Mouse (Mus musculus) megakaryocyte-erythroid progenitor cell, adult 5-6 weeks (primary cell): ENCODE measurements around the gene Pnmal1. TPM values are rescaled to one million over a fixed set of nuclear protein-coding genes. Genes with fewer than 3 reads are reported as not detected.

Experiments
- total RNA-seq, 2 experiments: library from RNA; stranded (forward) in 1 of 2; stranded (reverse) in 1 of 2; fragments of 200-1000, 215-1000 nt in 1 of 2; fragments of >200 nt in 1 of 2; fragmentation: Nextera tagmentation in 1 of 2; gene quantifications; 2 replicates each; pipeline ENCODE4 v1.2.3; 2014 to 2017

Gene Pnmal1
- total RNA-seq, 2 experiments from 2014 or later = not detected

Other genes starting within 250 kb of the Pnmal1 start
- gene Ceacam9, start 237.8 kb upstream of the Pnmal1 start, total RNA-seq (2014; fragmentation: Nextera tagmentation) = not detected in 2 replicates
- not detected in 2 replicates for gene Ceacam9, start 237.8 kb upstream of the Pnmal1 start, total RNA-seq (2017)
- gene Ap2s1, start 221.3 kb upstream of the Pnmal1 start, total RNA-seq (2014; fragmentation: Nextera tagmentation) = 138 and 161 TPM in 2 replicates
- 55.7 and 62.9 TPM in 2 replicates for gene Ap2s1, start 221.3 kb upstream of the Pnmal1 start, total RNA-seq (2017)
- 102 and 107 TPM in 2 replicates for gene Slc1a5, start 178.3 kb upstream of the Pnmal1 start, total RNA-seq (2014; fragmentation: Nextera tagmentation)
- gene Slc1a5, start 178.3 kb upstream of the Pnmal1 start, total RNA-seq (2017) = 31.8 and 36.1 TPM in 2 replicates
- gene Strn4, start 143.8 kb upstream of the Pnmal1 start, total RNA-seq (2014; fragmentation: Nextera tagmentation) = 62.0 and 66.6 TPM in 2 replicates
- gene Strn4, start 143.8 kb upstream of the Pnmal1 start, total RNA-seq (2017) = 63.9 and 71.1 TPM in 2 replicates
- 14.4 and 21.5 TPM in 2 replicates for gene Fkrp, start 142.9 kb upstream of the Pnmal1 start, total RNA-seq (2014; fragmentation: Nextera tagmentation)
- 8.9 and 15.8 TPM in 2 replicates for gene Fkrp, start 142.9 kb upstream of the Pnmal1 start, total RNA-seq (2017)
- gene Prkd2, start 116.8 kb upstream of the Pnmal1 start, total RNA-seq (2014; fragmentation: Nextera tagmentation) = 14.2 and 19.8 TPM in 2 replicates
- gene Prkd2, start 116.8 kb upstream of the Pnmal1 start, total RNA-seq (2017) = 5.2 and 14.9 TPM in 2 replicates
- gene Dact3, start 84.4 kb upstream of the Pnmal1 start, total RNA-seq (2014; fragmentation: Nextera tagmentation) = 0.27 TPM in 1 of 2 replicates, not detected in the other
- gene Dact3, start 84.4 kb upstream of the Pnmal1 start, total RNA-seq (2017) = 0.75 TPM in 1 of 2 replicates, not detected in the other
- gene Gng8, start 67.9 kb upstream of the Pnmal1 start, total RNA-seq (2014; fragmentation: Nextera tagmentation) = not detected in 2 replicates
- gene Gng8, start 67.9 kb upstream of the Pnmal1 start, total RNA-seq (2017) = 2.6 TPM in 1 of 2 replicates, not detected in the other
- gene Ptgir, start 53.2 kb upstream of the Pnmal1 start, total RNA-seq (2014; fragmentation: Nextera tagmentation) = not detected in 2 replicates
- not detected in 2 replicates for gene Ptgir, start 53.2 kb upstream of the Pnmal1 start, total RNA-seq (2017)
- 291 and 377 TPM in 2 replicates for gene Calm3, start 35.6 kb upstream of the Pnmal1 start, total RNA-seq (2014; fragmentation: Nextera tagmentation)
- 512 and 515 TPM in 2 replicates for gene Calm3, start 35.6 kb upstream of the Pnmal1 start, total RNA-seq (2017)
- gene Pnmal2, start 15.0 kb upstream of the Pnmal1 start, total RNA-seq (2014; fragmentation: Nextera tagmentation) = not detected in 2 replicates
- gene Pnmal2, start 15.0 kb upstream of the Pnmal1 start, total RNA-seq (2017) = not detected in 2 replicates
- 0.28 and 0.35 TPM in 2 replicates for gene Gm42372, start 23.4 kb downstream of the Pnmal1 start, total RNA-seq (2014; fragmentation: Nextera tagmentation)
- not detected in 2 replicates for gene Gm42372, start 23.4 kb downstream of the Pnmal1 start, total RNA-seq (2017)
- 0.79 and 2.7 TPM in 2 replicates for gene Ccdc8, start 33.0 kb downstream of the Pnmal1 start, total RNA-seq (2014; fragmentation: Nextera tagmentation)
- 1.1 and 5.3 TPM in 2 replicates for gene Ccdc8, start 33.0 kb downstream of the Pnmal1 start, total RNA-seq (2017)
- 148 and 150 TPM in 2 replicates for gene Ppp5c, start 68.2 kb downstream of the Pnmal1 start, total RNA-seq (2014; fragmentation: Nextera tagmentation)
- 58.8 and 82.4 TPM in 2 replicates for gene Ppp5c, start 68.2 kb downstream of the Pnmal1 start, total RNA-seq (2017)
- 22.8 and 39.3 TPM in 2 replicates for gene Hif3a, start 102.7 kb downstream of the Pnmal1 start, total RNA-seq (2014; fragmentation: Nextera tagmentation)
- 2.9 and 3.7 TPM in 2 replicates for gene Hif3a, start 102.7 kb downstream of the Pnmal1 start, total RNA-seq (2017)
- 0.11 TPM in 1 of 2 replicates, not detected in the other for gene Psg16, start 114.4 kb downstream of the Pnmal1 start, total RNA-seq (2014; fragmentation: Nextera tagmentation)
- 1.1 TPM in 1 of 2 replicates, not detected in the other for gene Psg16, start 114.4 kb downstream of the Pnmal1 start, total RNA-seq (2017)
- gene Ceacam3, start 190.6 kb downstream of the Pnmal1 start, total RNA-seq (2014; fragmentation: Nextera tagmentation) = not detected in 2 replicates
- not detected in 2 replicates for gene Ceacam3, start 190.6 kb downstream of the Pnmal1 start, total RNA-seq (2017)
- not detected in 2 replicates for gene Psg29, start 243.8 kb downstream of the Pnmal1 start, total RNA-seq (2014; fragmentation: Nextera tagmentation)
- gene Psg29, start 243.8 kb downstream of the Pnmal1 start, total RNA-seq (2017) = not detected in 2 replicates